Mouse (Mus musculus): ENCODE measurements around the gene Zfp28.

Zfp28 gene

DNA sequence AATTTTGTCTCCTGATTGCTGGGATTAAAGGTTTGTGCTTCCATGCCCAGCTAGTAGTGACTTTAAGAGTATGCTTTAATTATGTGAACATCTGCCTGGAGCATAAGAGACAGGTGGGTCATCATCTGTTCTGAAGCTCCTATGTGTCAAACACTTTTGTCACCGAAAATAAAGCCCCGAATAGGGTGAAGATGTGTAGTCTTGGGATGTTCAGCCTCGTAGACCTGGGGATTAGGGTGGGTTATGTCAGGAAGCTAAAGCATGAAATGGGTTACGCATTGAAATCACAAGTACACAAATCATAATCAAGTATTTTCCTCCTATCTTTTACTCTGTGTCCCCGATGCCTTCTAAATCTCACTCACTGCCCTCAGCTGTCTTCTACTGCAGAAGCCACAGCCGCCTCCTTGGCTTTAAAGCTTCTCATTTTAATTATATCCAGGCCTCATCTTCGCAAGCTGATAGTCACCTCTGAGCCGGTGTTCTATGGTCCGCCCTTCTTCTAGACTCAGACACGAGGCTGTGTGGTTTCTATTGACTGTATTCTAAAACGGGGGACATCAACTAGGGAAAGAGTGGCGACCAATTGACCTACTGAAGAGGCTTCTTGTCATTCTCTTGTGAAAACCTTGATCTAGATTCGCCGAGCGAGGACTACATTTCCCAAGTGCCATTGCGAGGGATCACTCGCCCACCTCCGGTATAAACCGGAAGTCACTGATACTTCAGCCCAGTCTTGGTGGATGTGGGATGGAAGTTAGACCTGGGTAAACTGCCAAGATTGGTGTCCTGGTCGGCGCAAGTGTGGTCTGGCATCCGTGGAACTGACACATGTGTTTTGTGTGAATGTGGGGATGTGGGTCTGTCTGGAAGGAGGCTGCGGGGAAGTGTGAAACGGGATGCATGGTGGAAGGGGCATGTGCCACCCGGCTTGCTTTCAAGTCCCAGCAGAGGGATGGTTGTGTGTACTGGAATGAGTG is 15.2 kb downstream of the Zfp28 start, which contains the start of gene Smim17:
TSS of gene Smim17 (plus strand) at position 720 of the 980 bp plus-strand sequence.
- DNase-seq (ENCODE audit: low read depth, low spot score): peak; percentile 68

DNA sequence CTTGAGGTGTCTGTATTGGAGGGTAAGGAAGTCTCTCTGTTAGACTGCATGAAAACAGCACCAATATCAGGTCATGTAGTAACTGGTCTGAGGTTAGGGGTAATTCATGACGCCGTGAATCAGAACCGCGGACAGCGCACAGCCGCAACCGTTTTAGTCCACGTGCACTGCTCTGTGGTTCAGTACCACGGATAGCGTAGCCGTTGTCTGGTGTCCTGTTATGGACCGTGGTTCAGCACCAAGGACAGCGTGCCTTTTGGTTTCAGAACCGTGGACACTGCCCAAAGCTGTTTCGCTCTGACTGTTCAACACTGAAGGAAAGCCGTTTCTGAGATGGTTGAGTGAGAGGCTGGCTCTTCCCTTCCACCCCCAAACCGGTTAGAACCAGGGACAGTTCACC is 26.9 kb downstream of the Zfp28 start, which contains the start of gene Gm20715:
TSS of gene Gm20715 (plus strand) at position 235 of the 400 bp plus-strand sequence.
- peak; percentile 98 for DNase-seq (ENCODE audit: low read depth, low spot score)

DNA sequence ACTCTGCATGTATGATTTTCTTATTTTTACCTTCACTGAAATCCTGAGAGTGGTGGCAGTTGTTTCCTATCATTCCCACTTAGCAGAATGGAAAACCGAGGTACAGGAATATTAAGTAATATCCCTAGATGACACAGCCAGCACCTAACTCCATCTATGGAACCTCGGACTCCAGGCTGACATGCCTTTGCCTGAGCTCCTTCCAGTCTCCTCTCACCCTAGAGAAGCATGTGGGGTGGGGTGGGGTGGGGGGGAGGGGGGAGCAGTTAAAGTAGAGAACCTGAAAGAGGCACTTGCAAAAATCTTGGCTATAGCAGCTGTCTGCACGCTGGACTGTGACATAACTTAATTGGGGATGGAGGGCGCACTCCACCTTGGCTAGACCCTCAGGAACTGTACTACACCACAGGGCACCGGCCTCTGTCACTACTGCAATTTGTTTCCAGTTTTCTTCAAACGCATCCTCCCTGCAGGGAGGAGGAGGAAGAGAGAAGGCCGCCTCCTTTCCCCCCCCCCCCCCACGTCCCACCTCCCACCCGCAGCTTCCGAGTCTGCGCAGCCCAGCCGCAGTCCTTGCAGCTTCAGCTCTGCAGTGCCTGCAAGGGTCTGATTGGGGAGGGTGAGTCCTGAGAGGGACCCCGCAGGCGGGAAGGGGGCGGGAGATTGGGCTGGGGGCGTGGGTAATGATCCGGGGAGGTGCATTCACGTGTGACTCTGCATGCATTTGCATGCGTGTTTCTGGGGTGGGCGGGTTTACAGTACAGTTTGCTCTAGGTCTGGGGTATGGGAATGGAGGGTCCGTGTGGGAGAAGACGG is 31.7 kb downstream of the Zfp28 start:
- DNase-seq (ENCODE audit: low read depth, low spot score): peak; percentile 22

DNA sequence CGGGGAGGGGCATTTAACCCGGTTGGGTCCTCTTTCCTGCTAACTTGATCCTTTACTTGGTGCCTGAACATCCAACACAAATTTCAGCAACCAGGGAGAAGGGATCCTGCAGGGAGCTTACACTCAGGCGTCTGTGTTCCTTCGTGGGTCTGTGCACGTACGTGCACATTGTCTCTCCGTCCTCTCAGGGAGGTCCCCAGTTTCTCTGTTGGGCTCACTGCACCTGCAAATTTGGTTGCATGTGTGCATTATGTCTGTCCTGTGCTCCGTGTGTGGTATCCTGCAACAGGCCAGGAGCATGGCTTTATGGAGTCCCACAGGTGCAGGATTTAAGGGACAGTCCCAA is 32.3 kb downstream of the Zfp28 start:
- no peak for DNase-seq (ENCODE audit: low read depth, low spot score)

DNA sequence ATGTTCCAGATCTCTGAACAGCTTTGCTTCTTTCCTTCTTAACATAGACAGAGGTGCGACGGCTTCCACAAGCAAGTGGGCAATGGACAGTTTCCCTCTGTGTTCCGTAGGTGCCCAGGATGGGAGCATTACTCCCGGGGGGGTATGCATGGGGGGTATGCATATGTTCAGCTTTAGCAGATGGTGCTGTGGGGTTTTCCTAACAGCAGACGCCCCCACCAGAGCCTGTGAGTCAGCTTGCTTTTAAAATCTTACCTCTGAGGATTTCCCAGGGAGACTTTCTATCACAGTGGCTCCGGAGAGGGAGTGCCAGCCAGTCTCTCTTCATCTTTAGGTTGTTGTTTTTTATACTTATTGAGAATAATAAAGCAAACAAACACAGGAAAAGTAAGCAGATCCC is 36.8 kb downstream of the Zfp28 start:
- no peak for DNase-seq (ENCODE audit: low read depth, low spot score)

DNA sequence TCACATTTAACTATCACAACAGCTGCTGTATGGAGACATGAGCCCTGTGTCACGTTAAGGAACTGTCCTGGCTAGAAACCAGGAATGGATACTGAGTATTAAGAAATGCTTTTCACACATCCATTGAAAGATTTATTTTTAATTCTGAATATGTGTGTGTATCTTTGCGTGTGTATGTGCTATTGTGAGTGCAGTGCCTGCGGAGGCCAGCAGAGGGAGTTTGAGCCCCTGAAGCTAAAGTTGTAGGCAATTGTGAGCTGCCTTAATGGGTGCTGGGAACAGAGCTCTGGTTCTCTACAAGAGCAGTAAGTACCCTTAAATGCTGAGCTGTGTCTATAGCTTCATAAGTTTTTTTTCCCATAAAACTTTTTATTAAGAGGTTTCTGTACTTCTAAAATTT is 46.3 kb downstream of the Zfp28 start:
- DNase-seq (ENCODE audit: low read depth, low spot score): peak; percentile 43

DNA sequence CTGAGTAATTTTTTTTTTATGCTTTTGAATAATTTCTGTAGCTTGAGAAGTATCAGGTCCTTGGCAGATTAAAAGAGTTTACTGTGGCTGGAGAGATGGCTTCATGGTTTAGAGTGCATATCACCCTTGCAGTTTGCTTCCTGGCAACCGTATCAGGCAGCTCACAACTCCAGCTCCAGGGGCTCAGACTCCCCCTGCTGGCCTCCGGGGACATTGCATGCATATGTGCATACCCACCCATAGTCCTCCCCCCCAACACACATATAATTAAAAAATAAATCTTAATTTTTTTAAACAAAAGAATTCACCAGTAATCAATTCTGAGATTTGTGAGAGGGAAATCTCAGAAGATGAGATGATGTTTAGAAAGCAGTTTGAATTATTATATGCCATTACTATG is 47.2 kb downstream of the Zfp28 start:
- peak; percentile 61 for DNase-seq (ENCODE audit: low read depth, low spot score)

DNA sequence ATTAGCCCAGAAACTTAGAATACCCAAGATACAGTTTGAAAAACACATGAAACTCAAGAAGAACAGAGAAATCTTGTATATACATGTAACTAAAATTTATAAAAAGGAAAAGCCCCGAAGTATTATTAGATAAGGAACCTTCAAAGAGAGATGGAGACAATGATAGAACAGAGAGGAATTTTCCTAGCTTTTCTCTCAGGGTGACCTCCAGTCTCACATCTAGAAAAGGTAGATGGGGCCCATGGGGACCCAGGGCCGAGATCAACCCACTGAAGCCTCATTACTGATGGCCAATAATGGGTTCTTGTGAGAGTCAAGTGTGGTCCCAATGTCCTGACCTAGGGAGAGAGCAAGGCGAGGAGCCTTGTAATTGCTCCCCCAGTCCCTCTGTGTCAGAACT is 55.3 kb downstream of the Zfp28 start, which contains the start of gene Olfr1344:
TSS of gene Olfr1344 (plus strand) at position 301 of the 400 bp plus-strand sequence.
- no peak for DNase-seq (ENCODE audit: low read depth, low spot score)

DNA sequence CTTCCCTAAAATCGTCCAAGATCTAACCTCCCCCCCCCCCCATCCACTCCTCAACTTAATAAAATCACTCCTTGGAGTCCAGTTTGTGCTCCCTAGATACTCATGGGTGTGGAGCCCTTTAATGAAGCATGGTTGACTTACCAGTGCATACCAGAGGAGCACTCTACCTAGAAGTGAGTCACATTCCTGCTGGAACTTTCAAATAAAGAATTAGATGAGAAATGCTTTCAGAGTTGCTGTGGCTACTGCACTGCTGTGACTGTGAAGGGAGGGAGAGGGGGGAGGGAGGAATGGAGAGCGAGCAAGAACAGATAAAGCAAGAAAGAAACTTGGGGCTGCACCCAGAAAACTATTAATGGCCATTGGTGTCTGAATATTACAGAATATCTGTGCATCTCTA is 58.1 kb downstream of the Zfp28 start:
- DNase-seq (ENCODE audit: low read depth, low spot score): no peak

Measured in ZHBTc4 (cell line).